Mouse (Mus musculus): ENCODE results near the gene Cd101. TPM values are rescaled to one million over a fixed set of nuclear protein-coding genes. Genes with fewer than 3 reads are reported as not detected.

Gene Cd101
- polyA plus RNA-seq, 1 experiment from 2014 or later: not detected

DNA sequence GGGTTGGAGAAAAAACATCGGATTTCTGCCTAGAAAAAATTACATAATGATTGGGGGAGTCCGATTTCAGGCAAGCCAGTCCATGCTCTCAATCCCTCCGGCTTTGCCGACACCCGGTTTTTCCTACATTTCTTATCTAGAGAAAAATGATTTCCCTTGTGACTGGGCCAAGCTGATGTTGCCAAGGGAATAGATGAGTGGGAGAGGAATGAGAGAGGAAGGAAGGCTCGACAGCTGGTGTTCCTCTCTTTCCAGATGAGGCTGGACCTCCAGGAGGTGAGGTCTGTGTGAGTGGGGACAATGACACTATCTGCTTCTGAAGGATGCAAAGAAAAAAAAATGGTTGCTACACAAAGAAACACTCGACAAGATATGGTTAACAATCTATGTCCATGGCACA is 36.2 kb downstream of the Cd101 start:
- no peaks in the 10 kb centered on the region for H3K36me3 ChIP-seq
- H3K27me3 ChIP-seq (ENCODE audit: insufficient read depth, poor library complexity, severe bottlenecking): no peaks in the 10 kb centered on the region
- WGBS: 86% methylated on average over 7 of the region's 7 CpGs
- H3K9me3 ChIP-seq: no peaks in the 10 kb centered on the region
- peaks cover 24% of the 10 kb centered on the region; the same call in 1 of the 2 replicates for H3K4me1 ChIP-seq (replicated peaks)
- no peak overlapping the region for H3K4me3 ChIP-seq
- H3K27ac ChIP-seq: no peak overlapping the region
- no peak for DNase-seq (ENCODE audit: low spot score)

DNA sequence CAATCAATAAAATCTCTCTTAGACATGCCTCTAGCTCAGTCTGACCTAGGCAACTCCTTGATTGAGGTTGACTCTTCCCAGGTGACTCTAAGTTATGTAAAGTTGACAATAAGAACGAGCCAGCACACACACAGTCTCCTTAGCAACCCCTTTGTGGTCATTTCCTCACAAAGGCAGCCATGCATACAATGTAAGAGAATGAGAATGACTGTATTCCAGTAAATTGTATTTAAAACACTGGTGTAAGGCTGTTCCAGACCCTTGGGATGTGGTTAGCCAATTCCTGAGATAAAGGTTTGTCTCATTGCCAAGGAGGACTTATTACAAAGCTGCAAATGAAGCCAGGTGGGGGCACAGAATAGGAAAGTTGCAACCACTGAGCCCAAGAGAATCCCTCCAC is 39.1 kb downstream of the Cd101 start:
- no peak for DNase-seq (ENCODE audit: low spot score)
- WGBS: 56% methylated on average over 1 of the region's 1 CpGs
- Histone ChIP-seq H3K36me3 (no peaks in the 10 kb centered on the region), H3K9me3 (no peaks in the 10 kb centered on the region), H3K4me3 (no peak overlapping the region), H3K4me1 (replicated peaks) (peaks cover 24% of the 10 kb centered on the region; the same call in 1 of the 2 replicates), H3K27ac (0 out of 2 replicates have a peak overlapping the region, but pooled peaks have one; percentile 19), H3K27me3 (ENCODE audit: insufficient read depth, poor library complexity, severe bottlenecking) (no peaks in the 10 kb centered on the region)

DNA sequence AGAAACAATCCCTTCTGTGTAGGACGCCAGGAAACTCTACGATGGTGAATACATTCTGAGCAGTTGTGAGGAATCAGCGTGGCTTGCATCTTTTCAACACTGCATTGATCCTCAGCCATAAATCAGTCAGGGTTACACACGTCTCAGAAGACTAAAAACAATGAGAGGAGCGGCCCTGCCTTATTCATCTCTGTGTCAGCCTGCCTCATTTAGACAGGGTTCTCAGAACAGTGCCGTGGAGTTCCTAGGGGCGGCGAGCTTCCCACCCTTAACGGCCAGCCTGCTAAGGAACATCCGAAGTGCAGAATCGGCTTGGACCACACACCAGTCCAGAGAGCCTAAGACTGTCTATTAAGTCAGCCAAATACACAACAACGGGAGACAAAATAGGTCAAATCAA is 39.9 kb downstream of the Cd101 start:
- Histone ChIP-seq H3K27ac (peak overlapping the region; percentile 57; the same call in 1 of the 2 replicates), H3K4me1 (replicated peaks) (peaks cover 24% of the 10 kb centered on the region; the same call in 1 of the 2 replicates), H3K36me3 (no peaks in the 10 kb centered on the region), H3K9me3 (no peaks in the 10 kb centered on the region), H3K27me3 (ENCODE audit: insufficient read depth, poor library complexity, severe bottlenecking) (no peaks in the 10 kb centered on the region), H3K4me3 (no peak overlapping the region)
- WGBS: 55% methylated on average over 12 of the region's 12 CpGs
- peak; percentile 16 for DNase-seq (ENCODE audit: low spot score)

DNA sequence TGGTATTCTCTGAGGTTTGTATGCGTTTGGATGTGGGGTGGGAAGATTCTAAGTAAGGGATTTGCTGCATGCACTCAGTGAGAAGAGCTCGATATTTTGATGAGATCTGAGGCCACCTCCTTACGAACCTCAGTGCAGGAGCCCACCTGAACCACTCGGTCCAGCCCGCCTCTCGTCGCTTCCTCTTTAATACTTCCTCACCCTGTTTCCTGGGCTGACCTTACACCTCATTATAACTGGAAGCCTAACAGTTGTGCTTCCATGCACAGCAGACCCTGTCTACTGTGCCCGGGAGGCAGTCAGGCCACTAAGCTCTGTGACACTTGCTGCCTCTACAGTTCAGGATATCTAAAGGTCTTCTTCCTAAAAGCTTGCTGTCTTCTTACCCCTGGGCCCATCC is 50.1 kb downstream of the Cd101 start:
- no peaks in the 10 kb centered on the region for H3K36me3 ChIP-seq
- no peak for DNase-seq (ENCODE audit: low spot score)
- H3K27ac ChIP-seq: no peak overlapping the region
- H3K9me3 ChIP-seq: no peaks in the 10 kb centered on the region
- H3K4me3 ChIP-seq: no peak overlapping the region
- peaks cover 5% of the 10 kb centered on the region; the same call in 1 of the 2 replicates for H3K27me3 ChIP-seq (ENCODE audit: insufficient read depth, poor library complexity, severe bottlenecking)
- WGBS: 85% methylated on average over 8 of the region's 8 CpGs
- peaks cover 23% of the 10 kb centered on the region for H3K4me1 ChIP-seq (replicated peaks)

DNA sequence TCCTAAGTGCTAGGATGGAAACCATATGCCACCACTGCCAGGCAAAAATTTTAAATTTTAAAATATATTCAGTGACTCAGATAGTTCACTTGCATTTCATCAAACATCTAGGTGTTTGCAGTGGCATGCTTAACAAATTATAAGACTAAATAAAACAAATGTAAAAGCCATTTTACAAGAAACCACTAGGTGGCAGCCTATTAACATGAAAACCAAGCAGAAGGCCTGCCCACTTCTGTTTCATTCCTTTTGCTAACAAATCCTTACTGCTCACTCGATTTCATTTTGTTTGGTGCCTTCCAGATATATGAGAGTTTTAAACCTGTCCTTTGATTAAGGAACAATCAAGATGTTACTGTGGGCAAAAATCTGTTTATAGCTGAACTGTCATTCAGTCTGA is 55.5 kb downstream of the Cd101 start:
- no peak overlapping the region for H3K4me3 ChIP-seq
- DNase-seq (ENCODE audit: low spot score): no peak
- no peaks in the 10 kb centered on the region for H3K27me3 ChIP-seq (ENCODE audit: insufficient read depth, poor library complexity, severe bottlenecking)
- peaks cover 13% of the 10 kb centered on the region for H3K4me1 ChIP-seq (replicated peaks)
- no peak overlapping the region for H3K27ac ChIP-seq
- H3K9me3 ChIP-seq: no peaks in the 10 kb centered on the region
- H3K36me3 ChIP-seq: no peaks in the 10 kb centered on the region
- 10% methylated on average over 1 of the region's 1 CpGs for WGBS

DNA sequence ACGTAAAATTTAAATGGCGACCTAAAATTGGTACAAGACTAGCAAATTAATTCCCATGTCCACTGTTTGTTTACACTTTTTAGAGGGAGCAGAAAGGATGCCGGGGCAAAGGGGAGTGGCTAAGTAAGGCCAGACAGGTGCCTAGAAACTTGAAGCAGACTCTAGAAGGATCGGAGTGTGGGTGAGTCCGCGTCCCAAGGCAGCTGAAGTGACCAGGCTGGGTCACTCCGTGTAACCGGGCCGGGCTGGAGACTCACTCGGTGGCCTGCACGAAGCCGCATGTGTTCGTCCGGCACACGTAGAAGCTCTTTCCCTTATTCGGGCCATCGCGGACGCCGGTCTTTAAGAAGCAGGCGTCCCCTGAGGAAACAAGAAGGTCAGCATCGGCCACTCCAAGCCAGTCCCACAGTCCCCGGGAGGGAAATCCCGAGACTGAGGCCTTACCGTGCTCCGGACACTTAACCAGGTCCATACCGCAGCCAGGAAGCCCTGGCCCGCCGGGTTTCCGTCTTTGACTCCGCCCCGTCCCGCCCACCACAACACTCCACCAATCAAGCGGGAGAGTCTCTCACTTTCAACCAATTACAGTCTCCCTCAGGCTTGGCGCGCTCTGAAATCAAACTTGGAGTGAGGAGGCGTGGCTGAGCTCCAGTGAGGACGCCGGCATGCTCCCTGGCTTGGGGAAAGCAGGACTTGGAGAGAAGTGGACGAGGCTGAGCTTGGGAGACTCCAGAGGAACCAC is 60.0 kb downstream of the Cd101 start, which contains the start of gene Ttf2:
TSS of gene Ttf2 (minus strand) at position 488 of the 742 bp plus-strand sequence.
- Histone ChIP-seq H3K27ac (peak within 1 kb of the TSS; percentile 83), H3K9me3 (no peaks in the 10 kb centered on the region), H3K4me1 (replicated peaks) (peaks cover 16% of the 10 kb centered on the region), H3K36me3 (peaks cover 22% of the 10 kb centered on the region), H3K4me3 (peak within 1 kb of the TSS; percentile 80), H3K27me3 (ENCODE audit: insufficient read depth, poor library complexity, severe bottlenecking) (no peaks in the 10 kb centered on the region)
- peak; percentile 95 for DNase-seq (ENCODE audit: low spot score)
- WGBS: under 1% methylated on average over 40 of the region's 40 CpGs

DNA sequence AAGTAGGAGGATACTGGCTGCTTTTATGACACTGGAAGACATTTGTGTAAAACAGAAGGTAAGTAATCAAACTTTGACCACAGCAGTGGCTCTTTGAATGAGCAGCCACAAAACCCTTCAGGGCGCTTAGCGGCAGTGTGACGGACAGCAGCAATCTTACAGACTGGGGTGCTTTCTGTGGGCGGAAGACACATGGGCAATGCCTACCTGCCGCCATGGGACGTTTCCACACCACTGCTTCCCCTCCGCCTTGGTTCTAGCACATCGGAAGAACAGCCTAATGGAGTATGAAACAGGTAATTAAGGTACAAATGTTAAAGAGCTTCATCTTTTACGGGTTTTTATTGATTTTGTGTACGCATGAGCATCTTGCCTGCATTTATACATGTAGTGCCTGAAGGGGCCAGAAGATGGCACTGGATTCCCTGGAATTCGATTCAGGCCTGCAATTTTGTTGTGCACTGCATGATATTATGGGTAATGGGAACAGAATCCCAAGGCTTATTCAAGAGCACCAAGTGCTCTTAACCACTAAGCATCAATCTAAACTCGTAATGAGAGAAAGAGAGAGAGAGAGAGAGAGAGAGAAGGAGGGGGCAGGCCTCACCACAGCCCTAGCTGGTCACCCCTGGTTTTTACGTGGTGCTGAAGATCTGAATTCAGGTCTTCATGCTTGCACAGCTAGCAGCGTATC is 65.4 kb downstream of the Cd101 start:
- peak; percentile 39 for DNase-seq (ENCODE audit: low spot score)
- H3K4me1 ChIP-seq (replicated peaks): peaks cover 5% of the 10 kb centered on the region; the same call in 1 of the 2 replicates
- H3K27ac ChIP-seq: no peak overlapping the region
- H3K36me3 ChIP-seq: peaks cover 74% of the 10 kb centered on the region
- 81% methylated on average over 14 of the region's 14 CpGs for whole genome bisulfite sequencing
- H3K27me3 ChIP-seq (ENCODE audit: insufficient read depth, poor library complexity, severe bottlenecking): no peaks in the 10 kb centered on the region
- no peaks in the 10 kb centered on the region for H3K9me3 ChIP-seq
- H3K4me3 ChIP-seq: no peak overlapping the region

DNA sequence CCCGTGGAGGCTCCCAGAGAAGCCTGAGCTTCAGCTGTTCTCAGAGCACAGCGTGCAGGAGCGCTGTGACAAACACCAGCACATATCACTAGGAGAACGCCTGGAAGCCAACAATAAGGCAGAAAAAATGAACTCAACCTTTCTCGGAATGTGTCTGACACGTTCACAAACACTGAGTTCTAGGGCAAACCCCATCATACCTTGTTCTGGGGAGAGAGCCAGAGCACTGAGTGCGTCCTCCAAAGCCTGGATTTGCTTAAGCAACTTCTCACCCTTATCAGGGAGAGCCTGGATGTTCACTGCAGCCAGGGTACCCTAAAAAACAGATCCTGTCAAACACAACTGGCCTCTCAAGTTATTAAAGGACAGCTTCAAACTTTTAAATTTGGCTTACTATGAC is 67.9 kb downstream of the Cd101 start:
- DNase-seq (ENCODE audit: low spot score): no peak
- Histone ChIP-seq H3K36me3 (peaks cover 90% of the 10 kb centered on the region), H3K4me1 (replicated peaks) (no peaks in the 10 kb centered on the region), H3K9me3 (no peaks in the 10 kb centered on the region), H3K4me3 (no peak overlapping the region), H3K27me3 (ENCODE audit: insufficient read depth, poor library complexity, severe bottlenecking) (no peaks in the 10 kb centered on the region), H3K27ac (no peak overlapping the region)
- WGBS: 91% methylated on average over 7 of the region's 7 CpGs

DNA sequence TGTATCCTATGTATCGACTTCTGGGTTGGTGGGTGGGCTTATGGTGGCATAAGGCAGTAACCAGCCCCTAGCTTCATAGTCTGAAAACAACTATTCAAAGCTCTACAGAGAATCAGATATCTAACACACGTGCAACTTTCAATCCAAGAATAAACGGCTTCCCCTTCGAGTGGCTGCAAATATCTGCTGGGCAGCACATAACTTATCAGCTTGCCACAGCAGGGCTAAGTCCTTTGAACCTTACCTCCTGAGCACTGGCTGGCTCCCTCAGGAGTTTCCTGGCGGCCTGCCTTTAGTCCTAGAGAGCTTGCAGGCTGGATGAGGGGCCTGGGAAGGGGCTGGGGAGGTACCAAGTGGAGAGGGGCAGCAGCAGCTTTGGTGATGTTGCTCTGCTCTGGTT is 68.3 kb downstream of the Cd101 start:
- Histone ChIP-seq H3K4me3 (no peak overlapping the region), H3K27ac (no peak overlapping the region), H3K36me3 (peaks cover 89% of the 10 kb centered on the region), H3K4me1 (replicated peaks) (no peaks in the 10 kb centered on the region), H3K27me3 (ENCODE audit: insufficient read depth, poor library complexity, severe bottlenecking) (no peaks in the 10 kb centered on the region), H3K9me3 (no peaks in the 10 kb centered on the region)
- 89% methylated on average over 5 of the region's 5 CpGs for WGBS
- no peak for DNase-seq (ENCODE audit: low spot score)

DNA sequence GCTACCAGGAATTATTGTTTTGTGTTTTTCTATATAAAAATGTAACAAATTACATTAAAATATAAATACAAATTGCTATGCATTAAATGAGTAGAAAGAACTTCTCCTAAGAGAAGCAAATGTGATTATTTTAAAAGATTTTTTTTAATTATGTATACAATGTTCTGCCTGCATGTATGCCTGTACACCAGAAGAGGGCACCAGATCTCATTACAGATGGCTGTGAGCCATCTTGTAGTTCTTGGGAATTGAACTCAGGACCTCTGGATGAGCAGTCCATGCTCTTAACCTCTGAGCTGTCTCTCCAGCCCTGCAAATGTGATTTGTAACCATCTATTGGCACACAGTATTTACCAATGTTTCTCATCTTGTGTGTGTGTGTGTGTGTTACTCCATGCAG is 74.7 kb downstream of the Cd101 start:
- no peak for DNase-seq (ENCODE audit: low spot score)
- peaks cover 97% of the 10 kb centered on the region for H3K36me3 ChIP-seq
- no peak overlapping the region for H3K4me3 ChIP-seq
- no peaks in the 10 kb centered on the region for H3K9me3 ChIP-seq
- H3K4me1 ChIP-seq (replicated peaks): no peaks in the 10 kb centered on the region
- H3K27ac ChIP-seq: no peak overlapping the region
- H3K27me3 ChIP-seq (ENCODE audit: insufficient read depth, poor library complexity, severe bottlenecking): no peaks in the 10 kb centered on the region

DNA sequence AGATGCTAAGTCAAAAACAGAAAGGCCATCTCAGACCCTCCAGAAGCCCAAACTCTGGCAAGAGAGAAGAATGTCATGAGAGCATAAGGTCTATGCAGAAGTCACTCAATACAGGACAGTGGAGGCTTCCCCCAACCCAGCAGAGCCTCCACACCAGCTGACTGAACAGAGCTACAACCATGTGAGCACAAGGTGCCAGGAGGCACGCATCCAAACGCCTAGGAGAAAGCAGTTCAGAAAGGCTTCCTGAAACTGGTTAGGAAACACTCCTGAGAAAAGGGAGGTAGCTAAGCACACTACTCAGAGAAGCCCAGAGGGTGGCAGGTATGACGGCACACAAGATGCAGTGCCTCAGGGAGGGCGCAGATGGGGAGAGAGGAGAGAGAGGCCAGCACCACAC is 77.8 kb downstream of the Cd101 start:
- no peaks in the 10 kb centered on the region for H3K4me1 ChIP-seq (replicated peaks)
- no peak for DNase-seq (ENCODE audit: low spot score)
- H3K27ac ChIP-seq: no peak overlapping the region
- peaks cover 96% of the 10 kb centered on the region for H3K36me3 ChIP-seq
- no peak overlapping the region for H3K4me3 ChIP-seq
- no peaks in the 10 kb centered on the region for H3K9me3 ChIP-seq
- 94% methylated on average over 4 of the region's 4 CpGs for WGBS
- no peaks in the 10 kb centered on the region for H3K27me3 ChIP-seq (ENCODE audit: insufficient read depth, poor library complexity, severe bottlenecking)

DNA sequence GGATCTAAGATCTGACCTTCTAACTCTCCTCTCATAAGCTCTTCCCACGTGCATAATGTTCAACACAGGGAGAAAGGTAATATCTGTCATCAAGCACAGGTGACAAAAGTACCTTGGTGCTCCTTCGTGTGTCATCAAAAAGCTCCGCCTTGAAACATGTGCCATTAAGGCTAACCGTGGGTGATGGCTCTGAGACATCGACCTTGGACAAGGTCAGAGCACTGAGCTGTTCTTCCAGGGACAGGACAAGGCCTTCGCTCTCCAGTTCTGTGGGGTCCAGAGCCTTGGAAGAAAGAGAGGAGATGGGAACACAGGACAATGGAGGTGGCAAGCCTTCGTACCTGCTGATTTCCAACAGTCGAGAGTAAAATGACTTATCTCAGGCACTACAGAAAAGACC is 82.1 kb downstream of the Cd101 start:
- no peak for DNase-seq (ENCODE audit: low spot score)
- Histone ChIP-seq H3K27me3 (ENCODE audit: insufficient read depth, poor library complexity, severe bottlenecking) (no peaks in the 10 kb centered on the region), H3K27ac (no peak overlapping the region), H3K9me3 (no peaks in the 10 kb centered on the region), H3K36me3 (peaks cover 99% of the 10 kb centered on the region), H3K4me1 (replicated peaks) (no peaks in the 10 kb centered on the region), H3K4me3 (no peak overlapping the region)
- 93% methylated on average over 8 of the region's 8 CpGs for WGBS

Measured in hindbrain, embryonic 10.5 days (tissue).